Mouse (Mus musculus) embryonic facial prominence, embryonic 14.5 days (tissue): ENCODE results near the gene Zc3h7b. TPM values are rescaled to one million over a fixed set of nuclear protein-coding genes. Genes with fewer than 3 reads are reported as not detected.

Source experiments
- ATAC-seq: fragments of 200-750 bp; cut with Nextera tagmentation; 2 replicates; pipeline ENCODE4 v1.8.0; 2017; ENCODE audit warnings: low read depth, moderate number of reproducible peaks, moderate TSS enrichment
- DNase-seq: peaks from one replicate; pipeline ENCODE4 v3.0.0-alpha.2; 2015; ENCODE audit warnings: low spot score
- H3K27ac ChIP-seq: fragments of 300-500 bp; sonication (generic); replicated peaks from 2 replicates; pipeline ENCODE4 v1.5.1; 2014; ENCODE audit warnings: low read depth, mild to moderate bottlenecking, low read length, moderate library complexity
- H3K27me3 ChIP-seq: fragments of 300-500 bp; sonication (generic); replicated peaks from 2 replicates; pipeline ENCODE4 v1.6.1; 2014; ENCODE audit warnings: low read length; ENCODE audit not compliant: control insufficient read depth, insufficient read depth
- H3K36me3 ChIP-seq: fragments of 300-500 bp; sonication (generic); 2 replicates; pipeline ENCODE4 v1.6.1; 2014; ENCODE audit warnings: low read length, mixed read lengths; ENCODE audit not compliant: control insufficient read depth, insufficient read depth
- H3K4me1 ChIP-seq: fragments of 300-500 bp; sonication (generic); 2 replicates; pipeline ENCODE4 v1.6.1; 2014; ENCODE audit warnings: antibody characterized with exemption, low read length; ENCODE audit not compliant: control insufficient read depth, insufficient read depth
- H3K4me2 ChIP-seq: fragments of 300-500 bp; sonication (generic); 2 replicates; pipeline ENCODE4 v1.6.1; 2014; ENCODE audit warnings: low read depth, mild to moderate bottlenecking, low read length, moderate library complexity, mixed read lengths
- H3K4me3 ChIP-seq: fragments of 300-500 bp; sonication (generic); 2 replicates; pipeline ENCODE4 v1.5.1; 2014; ENCODE audit warnings: low read depth, mild to moderate bottlenecking, low read length
- H3K9ac ChIP-seq: fragments of 300-500 bp; sonication (generic); 2 replicates; pipeline ENCODE4 v1.6.1; 2014; ENCODE audit warnings: low read depth, mild to moderate bottlenecking, low read length, moderate library complexity, mixed read lengths
- H3K9me3 ChIP-seq: fragments of 300-500 bp; sonication (generic); 2 replicates; pipeline ENCODE4 v1.6.1; 2016; ENCODE audit warnings: low read length; ENCODE audit not compliant: control insufficient read depth
- WGBS: fragments of 180-500 bp; shearing (Covaris S2); extraction: QIAGEN DNeasy Blood & Tissue Kit; methylation state at CpG from one replicate; pipeline ENCODE4 v1.1.7; 2014; 5-methylcytosine and 5-hydroxymethylcytosine counted together
- polyA plus RNA-seq: library from polyadenylated mRNA; unstranded; fragments of >200 nt; fragmentation: Nextera tagmentation; extraction: Ambion mirVana; gene quantifications from 2 replicates; pipeline ENCODE4 v1.2.1, GENCODE M21; 2014

Zc3h7b gene
- polyA plus RNA-seq, 1 experiment from 2014 or later = 28.7 TPM

DNA sequence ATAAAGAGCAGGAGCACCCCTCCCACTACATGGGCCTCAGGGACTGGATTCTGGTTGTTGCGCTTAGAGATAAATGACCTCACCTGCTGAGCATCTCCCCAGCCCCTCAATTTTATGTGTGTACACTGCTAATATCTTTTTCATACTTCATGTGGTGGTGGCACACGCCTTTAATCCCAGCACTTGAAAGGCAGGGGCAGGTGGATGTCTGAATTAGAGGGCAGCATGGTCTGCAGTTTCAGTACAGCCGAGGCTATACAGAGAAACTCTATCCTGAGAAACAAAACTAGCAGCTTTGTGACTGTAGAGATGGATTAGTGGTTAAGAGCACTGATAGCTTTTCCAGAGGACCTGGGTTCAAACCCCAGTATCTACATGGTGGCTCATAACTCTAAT lies 41.8 kb upstream of the Zc3h7b start:
- ATAC-seq = no peak
- H3K4me1 ChIP-seq = no peaks in the 10 kb centered on the region
- no peak overlapping the region for H3K9ac ChIP-seq
- WGBS = 84% methylated on average over 3 of the region's 3 CpGs
- no peak overlapping the region for H3K4me3 ChIP-seq
- DNase-seq = no peak
- no peak overlapping the region for H3K4me2 ChIP-seq
- no peaks in the 10 kb centered on the region for H3K27me3 ChIP-seq
- H3K36me3 ChIP-seq = peaks cover 51% of the 10 kb centered on the region
- no peaks in the 10 kb centered on the region for H3K9me3 ChIP-seq
- H3K27ac ChIP-seq = no peak overlapping the region

DNA sequence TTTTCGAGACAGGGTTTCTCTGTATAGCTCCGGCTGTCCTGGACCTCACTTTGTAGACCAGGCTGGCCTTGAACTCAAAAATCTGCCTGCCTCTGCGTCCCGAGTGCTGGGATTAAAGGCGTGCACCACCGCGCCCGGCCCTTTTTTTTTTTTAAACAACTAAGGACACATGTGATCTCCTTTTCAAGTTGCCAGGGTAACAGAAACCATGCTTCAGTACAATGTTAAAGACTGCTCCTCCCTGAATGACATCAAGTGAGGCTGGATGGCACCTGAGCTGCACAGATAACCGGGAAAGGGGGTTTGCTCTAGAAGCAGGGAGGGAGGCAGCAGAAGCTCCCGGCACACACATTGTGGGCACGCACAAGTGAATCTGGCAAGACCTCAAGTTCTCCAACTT lies 35.9 kb upstream of the Zc3h7b start:
- Histone ChIP-seq H3K4me3 (no peak overlapping the region), H3K36me3 (peaks cover 95% of the 10 kb centered on the region), H3K4me1 (no peaks in the 10 kb centered on the region), H3K9me3 (no peaks in the 10 kb centered on the region), H3K27ac (no peak overlapping the region), H3K27me3 (no peaks in the 10 kb centered on the region), H3K4me2 (no peak overlapping the region), H3K9ac (no peak overlapping the region)
- 92% methylated on average over 11 of the region's 11 CpGs for WGBS
- DNase-seq (no peak), ATAC-seq (no peak)

GRCm38 (mm10) chr15:81709686-81710085 lies 35.2 kb upstream of the Zc3h7b start:
- Histone ChIP-seq H3K36me3 (peaks cover 90% of the 10 kb centered on the region), H3K9me3 (no peaks in the 10 kb centered on the region), H3K27me3 (no peaks in the 10 kb centered on the region), H3K27ac (no peak overlapping the region), H3K4me1 (no peaks in the 10 kb centered on the region), H3K9ac (no peak overlapping the region), H3K4me3 (no peak overlapping the region), H3K4me2 (no peak overlapping the region)
- WGBS = 100% methylated on average over 1 of the region's 1 CpGs
- ATAC-seq (no peak), DNase-seq (no peak)

GRCm38 (mm10) chr15:81710801-81711200 lies 34.1 kb upstream of the Zc3h7b start:
- no peak overlapping the region for H3K4me3 ChIP-seq
- no peaks in the 10 kb centered on the region for H3K27me3 ChIP-seq
- DNase-seq (no peak), ATAC-seq (no peak)
- H3K27ac ChIP-seq = no peak overlapping the region
- no peaks in the 10 kb centered on the region for H3K4me1 ChIP-seq
- H3K9ac ChIP-seq = no peak overlapping the region
- WGBS = 81% methylated on average over 4 of the region's 4 CpGs
- H3K36me3 ChIP-seq = peaks cover 89% of the 10 kb centered on the region
- no peak overlapping the region for H3K4me2 ChIP-seq
- H3K9me3 ChIP-seq = no peaks in the 10 kb centered on the region

DNA sequence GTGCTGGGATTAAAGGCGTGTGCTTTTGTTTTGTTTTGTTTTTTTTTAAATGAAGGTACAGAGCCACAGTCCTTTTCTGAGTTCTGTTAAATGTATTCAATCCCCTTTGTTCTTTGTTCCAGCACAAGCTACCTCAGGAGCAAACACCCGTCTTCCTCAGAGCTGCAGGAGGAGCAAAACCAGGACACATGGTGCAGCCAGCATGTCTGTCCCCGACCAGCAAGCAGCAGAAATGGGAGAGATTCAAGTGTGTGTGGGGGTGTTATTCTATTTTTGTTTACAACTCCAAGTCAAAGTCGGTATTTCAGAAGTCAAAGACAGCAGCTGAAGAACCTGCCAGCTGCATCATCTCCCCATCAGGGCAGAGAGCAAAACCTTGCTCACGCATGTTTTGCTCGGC lies 31.1 kb upstream of the Zc3h7b start:
- Histone ChIP-seq H3K4me1 (no peaks in the 10 kb centered on the region), H3K27ac (no peak overlapping the region), H3K27me3 (no peaks in the 10 kb centered on the region), H3K36me3 (peaks cover 91% of the 10 kb centered on the region), H3K4me2 (no peak overlapping the region), H3K9me3 (no peaks in the 10 kb centered on the region), H3K9ac (no peak overlapping the region), H3K4me3 (no peak overlapping the region)
- DNase-seq = no peak
- 80% methylated on average over 6 of the region's 6 CpGs for WGBS
- no peak for ATAC-seq

GRCm38 (mm10) chr15:81718336-81719138 lies 26.3 kb upstream of the Zc3h7b start:
- H3K9ac ChIP-seq = no peak overlapping the region
- H3K9me3 ChIP-seq = no peaks in the 10 kb centered on the region
- DNase-seq = peak; percentile 49
- no peaks in the 10 kb centered on the region for H3K4me1 ChIP-seq
- no peak overlapping the region for H3K27ac ChIP-seq
- no peaks in the 10 kb centered on the region for H3K27me3 ChIP-seq
- no peak overlapping the region for H3K4me3 ChIP-seq
- no peak overlapping the region for H3K4me2 ChIP-seq
- no peak for ATAC-seq
- WGBS = 90% methylated on average over 9 of the region's 9 CpGs
- H3K36me3 ChIP-seq = peaks cover 92% of the 10 kb centered on the region

- 97% methylated on average over 6 of the region's 6 CpGs for WGBS
- Histone ChIP-seq H3K9me3 (no peaks in the 10 kb centered on the region), H3K4me1 (no peaks in the 10 kb centered on the region), H3K4me3 (no peak overlapping the region), H3K4me2 (no peak overlapping the region), H3K27ac (no peak overlapping the region), H3K9ac (no peak overlapping the region), H3K27me3 (no peaks in the 10 kb centered on the region), H3K36me3 (peaks cover 92% of the 10 kb centered on the region)
- DNase-seq (no peak), ATAC-seq (no peak)
These were observed 25.7 kb upstream of the Zc3h7b start for GRCm38 (mm10) chr15:81719139-81719531.

DNA sequence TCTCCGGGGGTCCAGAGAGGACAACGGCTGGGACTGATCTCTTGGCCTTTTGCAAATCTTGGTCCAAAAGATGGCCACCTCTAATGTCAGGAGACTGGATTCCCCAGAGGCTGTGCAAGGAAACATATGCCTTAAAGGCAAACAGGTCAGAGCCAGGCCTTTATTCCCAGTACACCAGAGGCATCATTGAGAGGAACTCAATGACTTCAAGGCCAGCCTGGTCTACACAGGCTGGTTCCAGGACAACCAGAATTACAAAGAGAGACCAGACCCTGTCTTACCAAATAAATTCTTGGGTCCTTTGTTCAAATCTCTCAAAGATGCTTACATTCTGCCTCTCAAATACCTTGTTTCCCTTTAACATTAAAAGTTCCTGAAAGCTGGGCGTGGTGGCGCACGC lies 22.5 kb upstream of the Zc3h7b start:
- WGBS = 91% methylated on average over 5 of the region's 5 CpGs
- no peak for DNase-seq
- H3K9me3 ChIP-seq = no peaks in the 10 kb centered on the region
- ATAC-seq = no peak
- H3K4me1 ChIP-seq = no peaks in the 10 kb centered on the region
- no peaks in the 10 kb centered on the region for H3K27me3 ChIP-seq
- H3K27ac ChIP-seq = no peak overlapping the region
- H3K4me3 ChIP-seq = no peak overlapping the region
- H3K9ac ChIP-seq = no peak overlapping the region
- peaks cover 77% of the 10 kb centered on the region for H3K36me3 ChIP-seq
- no peak overlapping the region for H3K4me2 ChIP-seq

GRCm38 (mm10) chr15:81723653-81724052 lies 21.2 kb upstream of the Zc3h7b start:
- no peaks in the 10 kb centered on the region for H3K27me3 ChIP-seq
- H3K9me3 ChIP-seq = no peaks in the 10 kb centered on the region
- peaks cover 64% of the 10 kb centered on the region for H3K36me3 ChIP-seq
- ATAC-seq (no peak), DNase-seq (peak; percentile 18)
- H3K4me2 ChIP-seq = no peak overlapping the region
- H3K27ac ChIP-seq = no peak overlapping the region
- peaks cover 5% of the 10 kb centered on the region for H3K4me1 ChIP-seq
- H3K9ac ChIP-seq = no peak overlapping the region
- WGBS = 88% methylated on average over 11 of the region's 11 CpGs
- H3K4me3 ChIP-seq = no peak overlapping the region
